Mouse (Mus musculus) embryonic facial prominence, embryonic 12.5 days (tissue): Measurements from ENCODE around the gene Cyfip1. TPM values are rescaled to one million over a fixed set of nuclear protein-coding genes. Genes with fewer than 3 reads are reported as not detected.

Experiments used
- polyA plus RNA-seq: library from polyadenylated mRNA; unstranded; fragments of >200 nt; fragmentation: Nextera tagmentation; extraction: Ambion mirVana; gene quantifications from 2 replicates; pipeline ENCODE4 v1.2.1, GENCODE M21; 2016

Gene Cyfip1
- polyA plus RNA-seq, 1 experiment from 2014 or later = 122 TPM

Other genes starting within 250 kb of the Cyfip1 start
- 0.52 and 0.67 TPM in 2 replicates for gene Siglech, start 73.6 kb upstream of the Cyfip1 start, polyA plus RNA-seq
- gene Tubgcp5, start 47.6 kb upstream of the Cyfip1 start, polyA plus RNA-seq = 44.3 and 48.2 TPM in 2 replicates
- gene Nipa2, start 120.7 kb downstream of the Cyfip1 start, polyA plus RNA-seq = 47.9 and 48.0 TPM in 2 replicates
- gene Nipa1, start 178.2 kb downstream of the Cyfip1 start, polyA plus RNA-seq = 9.9 and 10.0 TPM in 2 replicates
- 27.9 and 28.1 TPM in 2 replicates for gene Herc2, start 208.5 kb downstream of the Cyfip1 start, polyA plus RNA-seq